Mouse (Mus musculus) lung, postnatal 4 days (tissue): Measurements from ENCODE around the gene Il12rb2.

ENCODE experiments used
- DNase-seq, 2 experiments: peaks; one replicate each; pipeline ENCODE4 v3.0.0; 2021

Il12rb2 gene

GRCm38 (mm10) chr6:67375982-67376391 lies at the start of gene Il12rb2:
Il12rb2 (minus strand) TSS chr6:67376188.
- peak; percentile 39 to 42 for DNase-seq

GRCm38 (mm10) chr6:67421761-67422160 lies 45.8 kb upstream of the Il12rb2 start:
- DNase-seq: no peak

GRCm38 (mm10) chr6:67416557-67416956 lies 40.6 kb upstream of the Il12rb2 start:
- no peak for DNase-seq

GRCm38 (mm10) chr6:67415276-67415675 lies 39.3 kb upstream of the Il12rb2 start:
- DNase-seq: no peak

GRCm38 (mm10) chr6:67413378-67413777 lies 37.4 kb upstream of the Il12rb2 start:
- DNase-seq: no peak

GRCm38 (mm10) chr6:67405281-67405682 lies 29.3 kb upstream of the Il12rb2 start:
- DNase-seq: no peak

GRCm38 (mm10) chr6:67399551-67399950 lies 23.6 kb upstream of the Il12rb2 start:
- DNase-seq: no peak

GRCm38 (mm10) chr6:67365785-67366184 lies 10.2 kb downstream of the Il12rb2 start:
- DNase-seq: no peak

- DNase-seq: no peak
Observed at GRCm38 (mm10) chr6:67348065-67348464, 27.9 kb downstream of the Il12rb2 start.

- no peak for DNase-seq
Observed at GRCm38 (mm10) chr6:67339494-67339893, 36.5 kb downstream of the Il12rb2 start.

GRCm38 (mm10) chr6:67337943-67338342 lies 38.0 kb downstream of the Il12rb2 start:
- DNase-seq: no peak

- DNase-seq: no peak
Observed at GRCm38 (mm10) chr6:67323788-67324187, 52.2 kb downstream of the Il12rb2 start.

GRCm38 (mm10) chr6:67318451-67318850 lies 57.5 kb downstream of the Il12rb2 start:
- DNase-seq: peak; percentile 60 to 72

- no peak for DNase-seq
Observed at GRCm38 (mm10) chr6:67317827-67318338, 58.1 kb downstream of the Il12rb2 start.

GRCm38 (mm10) chr6:67317068-67317467 lies 58.9 kb downstream of the Il12rb2 start:
- no peak for DNase-seq

GRCm38 (mm10) chr6:67314697-67315096 lies 61.3 kb downstream of the Il12rb2 start:
- no peak for DNase-seq

- no peak for DNase-seq
Observed at GRCm38 (mm10) chr6:67309752-67310151, 66.2 kb downstream of the Il12rb2 start.

- no peak for DNase-seq
Observed at GRCm38 (mm10) chr6:67308994-67309393, 67.0 kb downstream of the Il12rb2 start.

GRCm38 (mm10) chr6:67303210-67303609 lies 72.8 kb downstream of the Il12rb2 start:
- no peak for DNase-seq

GRCm38 (mm10) chr6:67302471-67302870 lies 73.5 kb downstream of the Il12rb2 start:
- DNase-seq: no peak

- no peak for DNase-seq
Observed at GRCm38 (mm10) chr6:67301230-67301629, 74.8 kb downstream of the Il12rb2 start.

GRCm38 (mm10) chr6:67300710-67301163 lies 75.3 kb downstream of the Il12rb2 start:
- no peak for DNase-seq

- no peak for DNase-seq
Observed at GRCm38 (mm10) chr6:67300300-67300699, 75.7 kb downstream of the Il12rb2 start.

- DNase-seq: no peak
Observed at GRCm38 (mm10) chr6:67298742-67299141, 77.2 kb downstream of the Il12rb2 start.

- DNase-seq: no peak
Observed at GRCm38 (mm10) chr6:67296126-67296525, 79.9 kb downstream of the Il12rb2 start.
